Comparison of ENCODE assay signal across 10 mouse cellular contexts in genomic region chr4:125491505-125492121, GRCm38 (mm10). TPM values are rescaled to one million over a fixed set of nuclear protein-coding genes. Genes with fewer than 3 reads are reported as not detected.
DNase-seq lines count a peak whose midpoint lies in the region; ATAC-seq and TF ChIP-seq lines count a peak whose summit lies in the region.
"Had no signal": no experiment of that assay in that cellular context is flagged by ENCODE, and none has a peak within 500 bp of the region (broad histone marks: within the 10 kb centered on the region; RNA-seq: fewer than 3 reads in every experiment).

No protein-coding gene starts in this region.

- TF ChIP-seq POLR2A in olfactory bulb, adult 2 months (IDR thresholded peaks at IDR 0.05; ENCODE audit: insufficient read depth, low read depth, low read length): no peak

- H3K4me2 ChIP-seq in liver, embryonic 11.5 days: 0 out of 2 replicates have a peak overlapping the region, but pooled peaks have one; percentile 14
- peak overlapping the region; percentile 66 for H3K4me2 ChIP-seq in hindbrain, postnatal 0 days (ENCODE audit: low read depth, low read length)

- H3K9me3 ChIP-seq in liver, embryonic 11.5 days (ENCODE audit: control insufficient read depth, low read length): no peaks in the 10 kb centered on the region
- no peaks in the 10 kb centered on the region for H3K9me3 ChIP-seq in hindbrain, postnatal 0 days (ENCODE audit: low read length)

- ATAC-seq in liver, embryonic 11.5 days (replicated peaks; ENCODE audit: low FRiP score): no peak
- no peak for ATAC-seq in hindbrain, postnatal 0 days
- ATAC-seq: liver, postnatal 0 days had no signal

- peaks cover 97% of the 10 kb centered on the region for H3K27me3 ChIP-seq in liver, embryonic 11.5 days (replicated peaks; ENCODE audit: control insufficient read depth, insufficient read depth, low read length)
- H3K27me3 ChIP-seq in hindbrain, postnatal 0 days (ENCODE audit: insufficient read depth, low read length): peaks cover 15% of the 10 kb centered on the region

- no peaks in the 10 kb centered on the region for H3K36me3 ChIP-seq in liver, embryonic 11.5 days (ENCODE audit: control insufficient read depth, insufficient read depth, low read length)
- no peaks in the 10 kb centered on the region for H3K36me3 ChIP-seq in hindbrain, postnatal 0 days (ENCODE audit: insufficient read depth, low read length)

- 3% methylated on average over 42 of the region's 42 CpGs for WGBS in liver, embryonic 11.5 days
- under 1% methylated on average over 42 of the region's 42 CpGs for WGBS in hindbrain, postnatal 0 days
- WGBS in olfactory bulb, adult 2 months: under 1% methylated on average over 42 of the region's 42 CpGs

- TF ChIP-seq CTCF in hindbrain, postnatal 0 days (IDR thresholded peaks at IDR 0.05; ENCODE audit: low read depth): no peak
- TF ChIP-seq CTCF in olfactory bulb, adult 2 months (IDR thresholded peaks at IDR 0.05; ENCODE audit: insufficient read depth, low read depth, low read length): no peak

- no peak overlapping the region for H3K27ac ChIP-seq in liver, embryonic 11.5 days (ENCODE audit: low read depth, low read length)
- peak overlapping the region; percentile 85 for H3K27ac ChIP-seq in hindbrain, postnatal 0 days
- H3K27ac ChIP-seq in olfactory bulb, adult 2 months (ENCODE audit: insufficient read depth, low read depth, low read length): peak overlapping the region; percentile 55

- no peak overlapping the region for H3K9ac ChIP-seq in liver, embryonic 11.5 days (ENCODE audit: low read depth, low read length)
- peak overlapping the region; percentile 70 for H3K9ac ChIP-seq in hindbrain, postnatal 0 days (replicated peaks; ENCODE audit: low read length)
- H3K9ac ChIP-seq: liver, postnatal 0 days had no signal

- no peak overlapping the region for H3K4me3 ChIP-seq in liver, embryonic 11.5 days (ENCODE audit: low read depth, low read length)
- H3K4me3 ChIP-seq in hindbrain, postnatal 0 days (ENCODE audit: low read length): peak overlapping the region; percentile 59
- H3K4me3 ChIP-seq in olfactory bulb, adult 2 months (ENCODE audit: insufficient read depth, low read depth, low read length): peak overlapping the region; percentile 54

- H3K4me1 ChIP-seq in liver, embryonic 11.5 days (replicated peaks; ENCODE audit: control insufficient read depth, insufficient read depth, low read length): peaks cover 2% of the 10 kb centered on the region; the same call in 1 of the 2 replicates
- H3K4me1 ChIP-seq in hindbrain, postnatal 0 days (ENCODE audit: insufficient read depth, low read length): peaks cover 23% of the 10 kb centered on the region
- peaks cover 44% of the 10 kb centered on the region for H3K4me1 ChIP-seq in olfactory bulb, adult 2 months (ENCODE audit: control insufficient read depth, insufficient read depth, low read length)

- DNase-seq in adrenal gland, postnatal 10 days: peak; percentile 5
- DNase-seq in adrenal gland, postnatal 4 days (ENCODE audit: low spot score in 2 of 2): no peak
- DNase-seq in liver, embryonic 11.5 days (ENCODE audit: low spot score): no peak
- no peak for DNase-seq in liver
- no peak for DNase-seq in hindbrain, postnatal 0 days (ENCODE audit: low spot score)
- DNase-seq in urinary bladder, postnatal 25 days (ENCODE audit: low spot score): no peak
- DNase-seq in kidney, adult 18-20 months: no peak
- DNase-seq: gastrocnemius, postnatal 36 days; liver, postnatal 0 days had no signal

RNA-seq across cellular contexts. Expression of gene Grik3, which starts 1.1 kb away (rescaled TPM):
- total RNA-seq in adrenal gland, postnatal 10 days (2021): under 1 TPM; 0.15 to 0.21 TPM
- under 1 TPM; 0.79 to 0.81 TPM for total RNA-seq in adrenal gland, postnatal 4 days (2021)
- 0.01 and 0.06 TPM in 2 replicates for polyA plus RNA-seq in liver, embryonic 11.5 days (2014; fragmentation: Nextera tagmentation; extraction: Ambion mirVana)
- total RNA-seq in hindbrain, postnatal 0 days (2014; rRNA removed): 30.1 and 32.0 TPM in 2 replicates
- 4.2 TPM in 2 replicates for polyA plus RNA-seq in hindbrain, postnatal 0 days (2015; fragmentation: Nextera tagmentation; extraction: Ambion mirVana)
- polyA plus RNA-seq in olfactory bulb, adult 2 months (2012; ENCODE audit: insufficient read depth, insufficient read length, low replicate concordance, missing spikeins): 45.0 TPM in 1 of 2 replicates, not detected in the other

Comparison
In these comparisons a context has a peak if more than half of its experiments do, and no peak if none do; other contexts are left out.
1. RNA of gene Grik3, which starts 1.1 kb away (total RNA-seq): 30.1 to 32.0 TPM in hindbrain, postnatal 0 days; 0.79 to 0.81 TPM in adrenal gland, postnatal 4 days and 0.15 to 0.21 TPM in adrenal gland, postnatal 10 days; every median in the first group is over 10 times any median in the second.